Mouse (Mus musculus): Measurements from ENCODE around the gene Olfr596.
"Not testable (repeated sequence)": the region's sequence is repeated elsewhere in the genome, so short reads cannot be mapped to it uniquely, and the experiment has no call there.

Gene Olfr596

DNA sequence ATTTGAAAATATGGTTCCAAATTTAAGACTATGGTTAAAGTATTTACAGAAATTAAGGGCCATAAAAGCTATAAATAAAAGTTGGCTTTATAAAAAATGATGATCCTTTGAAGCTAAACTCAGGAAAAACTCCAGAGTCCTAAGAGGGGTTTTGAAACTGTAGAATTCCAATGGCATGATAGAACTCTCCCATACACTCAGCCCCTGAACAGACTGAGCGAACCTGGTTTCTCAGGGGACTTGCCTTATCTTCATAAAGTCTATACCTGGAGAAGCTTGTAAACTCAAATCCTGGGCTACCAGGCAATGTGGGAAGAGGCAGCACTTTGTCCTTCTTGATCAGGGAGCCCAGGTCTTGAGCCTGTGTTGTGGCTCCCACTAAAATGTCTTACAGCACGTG, at the start of gene Olfr596:
Gene Olfr596, plus strand, starts transcription at position 301 of the 400 bp plus-strand sequence.
- DNase-seq, result not testable (repeated sequence)

- DNase-seq, result not testable (repeated sequence)
Measured at GRCm38 (mm10) chr7:103316015-103316414, 10.6 kb downstream of the Olfr596 start, which contains the start of gene Olfr597. TSS of gene Olfr597 (plus strand) at chr7:103316315.

- no peak for DNase-seq
Measured at GRCm38 (mm10) chr7:103323268-103323667, 17.8 kb downstream of the Olfr596 start, which contains the start of gene Olfr598. TSS of gene Olfr598 (plus strand) at chr7:103323568.

DNA sequence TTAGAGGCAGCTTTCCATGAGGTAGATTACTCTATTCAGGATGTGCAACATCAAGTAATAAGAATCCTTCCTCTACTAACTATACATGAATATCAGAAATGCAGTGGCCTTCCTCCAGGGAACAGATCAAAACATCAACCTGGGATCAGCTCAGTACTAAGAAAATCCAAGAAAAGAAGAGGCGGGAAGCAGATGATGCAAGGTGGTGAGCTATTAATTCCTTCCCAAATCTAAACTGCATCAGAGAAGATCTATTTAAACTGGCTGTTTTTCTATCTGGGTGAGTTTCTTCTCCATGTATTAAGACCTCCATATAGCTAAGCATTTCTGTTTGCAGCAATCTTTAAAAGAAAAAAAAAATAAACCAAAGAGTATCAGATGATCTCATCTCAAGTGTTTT, 30.2 kb downstream of the Olfr596 start, which contains the start of gene Olfr599:
Gene Olfr599, plus strand, starts transcription at position 301 of the 400 bp plus-strand sequence.
- no peak for DNase-seq

DNA sequence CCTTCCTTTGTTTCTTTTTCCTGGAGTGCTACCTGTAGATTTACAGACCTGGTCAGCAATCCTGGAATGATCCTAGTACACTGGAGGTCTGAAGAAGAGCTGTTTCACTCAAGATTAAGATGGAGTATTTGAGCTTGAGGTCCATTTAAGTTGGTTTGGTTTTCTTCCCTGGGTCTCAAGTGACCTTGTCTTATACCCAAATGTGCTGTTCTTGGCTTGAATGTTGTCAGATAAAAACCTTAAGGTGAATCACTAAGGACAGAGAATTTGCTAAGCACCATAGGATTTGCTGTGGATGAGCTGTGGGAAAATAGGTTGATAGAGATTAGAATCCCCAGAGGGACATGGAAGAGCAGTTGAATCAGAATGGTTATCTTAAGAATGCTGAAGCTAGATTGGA, 44.1 kb downstream of the Olfr596 start, which contains the start of gene Olfr600:
Gene Olfr600, minus strand, starts transcription at position 101 of the 400 bp plus-strand sequence.
- no peak for DNase-seq

All from cerebellum, postnatal 36 days (tissue).